Mouse (Mus musculus) lung, postnatal 0 days (tissue): ENCODE results near the gene Gmfg. TPM values are rescaled to one million over a fixed set of nuclear protein-coding genes. Genes with fewer than 3 reads are reported as not detected.
A peak's percentile ranks its signal among the peaks of the same experiment; 100 is the strongest.

Experiments
- ATAC-seq: fragments of 200-750 bp; cut with Nextera tagmentation; 2 replicates; pipeline ENCODE4 v1.8.0; 2017; ENCODE audit warnings: moderate library complexity
- DNase-seq: peaks from one replicate; pipeline ENCODE4 v3.0.0-alpha.2; 2016; ENCODE audit warnings: low spot score
- H3K27ac ChIP-seq: fragments of 300-500 bp; sonication (generic); 2 replicates; pipeline ENCODE4 v1.5.1; 2014; ENCODE audit warnings: antibody characterized with exemption, mild to moderate bottlenecking, low read length, mixed read lengths
- H3K27me3 ChIP-seq: fragments of 300-500 bp; sonication (generic); replicated peaks from 2 replicates; pipeline ENCODE4 v1.6.1; 2014; ENCODE audit warnings: low read length, mixed read lengths; ENCODE audit not compliant: insufficient read depth
- H3K36me3 ChIP-seq: fragments of 300-500 bp; sonication (generic); 2 replicates; pipeline ENCODE4 v1.6.1; 2014; ENCODE audit warnings: low read length, mixed read lengths; ENCODE audit not compliant: insufficient read depth
- H3K4me1 ChIP-seq: fragments of 300-500 bp; sonication (generic); 2 replicates; pipeline ENCODE4 v1.6.1; 2014; ENCODE audit warnings: antibody characterized with exemption, low read depth, low read length, mixed read lengths; ENCODE audit not compliant: insufficient read depth
- H3K4me2 ChIP-seq: fragments of 300-500 bp; sonication (generic); replicated peaks from 2 replicates; pipeline ENCODE4 v1.6.1; 2014; ENCODE audit warnings: low read depth, mild to moderate bottlenecking, low read length, moderate library complexity, mixed read lengths
- H3K4me3 ChIP-seq: fragments of 300-500 bp; sonication (generic); 2 replicates; pipeline ENCODE4 v1.5.1; 2014; ENCODE audit warnings: low read depth, low read length
- H3K9ac ChIP-seq: fragments of 300-500 bp; sonication (generic); replicated peaks from 2 replicates; pipeline ENCODE4 v1.6.1; 2014; ENCODE audit warnings: low read depth, mild to moderate bottlenecking
- H3K9me3 ChIP-seq: fragments of 300-500 bp; sonication (generic); 2 replicates; pipeline ENCODE4 v1.6.1; 2016; ENCODE audit warnings: low read length, mixed read lengths
- CTCF ChIP-seq: IDR thresholded peaks from 2 replicates; pipeline ENCODE4 v1.5.1; 2016; ENCODE audit warnings: antibody characterized with exemption, mild to moderate bottlenecking
- EP300 ChIP-seq: IDR thresholded peaks from 2 replicates; pipeline ENCODE4 v1.6.1; 2016; ENCODE audit warnings: antibody characterized with exemption, mild to moderate bottlenecking, control low read depth
- WGBS: fragments of 180-500 bp; shearing (Covaris S2); extraction: QIAGEN DNeasy Blood & Tissue Kit; methylation state at CpG from one replicate; pipeline ENCODE4 v1.1.7; 2014; 5-methylcytosine and 5-hydroxymethylcytosine counted together
- polyA plus RNA-seq: library from polyadenylated mRNA; unstranded; fragments of >200 nt; fragmentation: Nextera tagmentation; extraction: Ambion mirVana; gene quantifications from 2 replicates; pipeline ENCODE4 v1.2.1, GENCODE M21; 2015

Gene Gmfg
- polyA plus RNA-seq, 1 experiment from 2014 or later: 81.0 TPM

DNA sequence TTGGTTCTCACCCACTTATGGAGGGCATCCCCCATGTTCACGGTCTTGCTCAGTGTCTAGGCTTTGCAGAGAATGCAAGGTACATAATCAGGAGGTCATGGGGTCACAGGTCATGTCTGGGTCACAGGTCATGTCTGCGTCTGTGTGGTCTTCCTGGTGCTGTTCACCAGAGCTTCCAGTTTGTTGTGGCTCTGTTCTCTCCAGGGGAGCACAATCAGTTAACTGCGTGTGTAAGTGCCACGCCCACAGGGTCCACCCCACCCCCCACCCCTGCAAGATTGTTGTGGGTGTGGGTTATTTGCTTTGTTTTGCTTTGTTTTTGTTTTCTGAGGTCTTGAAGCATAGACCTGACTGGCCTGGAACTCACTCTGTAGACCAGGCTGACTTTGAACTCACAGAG is 46.9 kb downstream of the Gmfg start:
- H3K36me3 ChIP-seq: no peaks in the 10 kb centered on the region
- no peak overlapping the region for H3K9ac ChIP-seq
- no peak for TF ChIP-seq EP300
- no peak for TF ChIP-seq CTCF
- H3K4me2 ChIP-seq: no peak overlapping the region
- no peaks in the 10 kb centered on the region for H3K4me1 ChIP-seq
- 30% methylated on average over 4 of the region's 4 CpGs for whole genome bisulfite sequencing
- H3K9me3 ChIP-seq: no peaks in the 10 kb centered on the region
- no peak for DNase-seq
- H3K27ac ChIP-seq: no peak overlapping the region
- H3K4me3 ChIP-seq: no peak overlapping the region
- ATAC-seq: no peak
- H3K27me3 ChIP-seq: no peaks in the 10 kb centered on the region

GRCm38 (mm10) chr7:28488030-28488491 is 50.8 kb downstream of the Gmfg start:
- H3K9ac ChIP-seq: no peak overlapping the region
- H3K27me3 ChIP-seq: no peaks in the 10 kb centered on the region
- 0 out of 2 replicates have a peak overlapping the region, but pooled peaks have one; percentile 6 for H3K4me2 ChIP-seq
- WGBS: 4% methylated on average over 16 of the region's 16 CpGs
- no peak overlapping the region for H3K4me3 ChIP-seq
- no peaks in the 10 kb centered on the region for H3K4me1 ChIP-seq
- no peak overlapping the region for H3K27ac ChIP-seq
- H3K9me3 ChIP-seq: no peaks in the 10 kb centered on the region
- TF ChIP-seq EP300 (no peak), CTCF (no peak)
- no peaks in the 10 kb centered on the region for H3K36me3 ChIP-seq
- peak; percentile 59 for ATAC-seq
- DNase-seq: peak; percentile 59

GRCm38 (mm10) chr7:28490410-28490809 is 53.2 kb downstream of the Gmfg start:
- Histone ChIP-seq H3K27me3 (no peaks in the 10 kb centered on the region), H3K36me3 (no peaks in the 10 kb centered on the region), H3K27ac (no peak overlapping the region), H3K9me3 (no peaks in the 10 kb centered on the region), H3K4me2 (no peak overlapping the region), H3K4me3 (no peak overlapping the region), H3K9ac (no peak overlapping the region), H3K4me1 (no peaks in the 10 kb centered on the region)
- peak; percentile 72 for ATAC-seq
- DNase-seq: peak; percentile 83
- TF ChIP-seq CTCF: peak; percentile 79
- TF ChIP-seq EP300: no peak
- WGBS: 4% methylated on average over 10 of the region's 10 CpGs

- Histone ChIP-seq H3K4me3 (no peak overlapping the region), H3K4me1 (no peaks in the 10 kb centered on the region), H3K27ac (no peak overlapping the region), H3K4me2 (no peak overlapping the region), H3K36me3 (no peaks in the 10 kb centered on the region), H3K27me3 (no peaks in the 10 kb centered on the region), H3K9me3 (no peaks in the 10 kb centered on the region), H3K9ac (no peak overlapping the region)
- no peak for DNase-seq
- WGBS: 27% methylated on average over 14 of the region's 14 CpGs
- no peak for TF ChIP-seq CTCF
- TF ChIP-seq EP300: no peak
- ATAC-seq: no peak
These were observed 53.7 kb downstream of the Gmfg start for GRCm38 (mm10) chr7:28490903-28491302.

DNA sequence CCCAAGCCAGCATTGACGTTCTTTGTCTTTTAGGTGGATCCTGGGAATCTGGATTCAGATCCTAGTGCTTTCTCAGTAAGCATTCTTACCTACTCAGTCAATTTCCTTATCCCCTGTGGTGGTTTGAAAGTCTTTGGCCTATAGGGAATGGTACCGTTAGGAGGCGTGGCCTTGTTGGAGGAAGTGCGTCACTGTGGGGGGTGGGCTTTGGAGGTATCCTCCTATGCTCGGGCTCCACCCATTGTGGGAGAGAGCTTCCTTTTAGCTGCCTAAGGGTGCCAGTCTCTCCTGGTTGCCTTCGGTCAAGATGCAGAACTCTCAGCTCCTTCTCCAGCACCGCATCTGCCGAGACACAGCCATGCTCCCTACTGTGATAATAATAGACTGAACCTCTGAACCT is 55.1 kb downstream of the Gmfg start:
- no peak overlapping the region for H3K4me3 ChIP-seq
- no peaks in the 10 kb centered on the region for H3K36me3 ChIP-seq
- TF ChIP-seq EP300: no peak
- no peak for TF ChIP-seq CTCF
- WGBS: 88% methylated on average over 8 of the region's 8 CpGs
- H3K27me3 ChIP-seq: no peaks in the 10 kb centered on the region
- H3K9ac ChIP-seq: no peak overlapping the region
- no peaks in the 10 kb centered on the region for H3K9me3 ChIP-seq
- no peak for ATAC-seq
- no peak overlapping the region for H3K4me2 ChIP-seq
- H3K27ac ChIP-seq: no peak overlapping the region
- no peak for DNase-seq
- no peaks in the 10 kb centered on the region for H3K4me1 ChIP-seq

DNA sequence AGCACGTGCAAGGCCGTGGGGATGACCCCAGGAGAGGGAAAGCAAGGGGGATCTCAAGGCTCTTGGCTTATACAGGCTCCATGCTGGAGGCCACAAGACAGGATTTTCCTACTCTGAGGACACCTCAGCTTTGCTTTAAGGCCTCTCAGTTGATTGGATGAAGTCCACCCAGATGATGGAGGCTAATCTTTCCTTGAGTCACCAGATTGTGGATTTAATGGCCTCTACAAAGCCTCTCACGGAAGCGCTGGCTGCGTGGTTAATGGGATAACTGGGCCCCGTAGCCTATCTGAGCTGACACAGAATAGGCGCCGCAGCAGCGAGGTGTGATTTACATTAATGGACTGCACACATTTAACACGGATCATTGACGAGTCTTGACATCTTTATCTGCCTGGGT is 58.2 kb downstream of the Gmfg start:
- Histone ChIP-seq H3K4me3 (no peak overlapping the region), H3K27ac (no peak overlapping the region), H3K9ac (no peak overlapping the region), H3K4me1 (no peaks in the 10 kb centered on the region), H3K27me3 (no peaks in the 10 kb centered on the region), H3K9me3 (no peaks in the 10 kb centered on the region), H3K4me2 (no peak overlapping the region), H3K36me3 (no peaks in the 10 kb centered on the region)
- 58% methylated on average over 11 of the region's 11 CpGs for WGBS
- ATAC-seq (no peak), DNase-seq (no peak)
- TF ChIP-seq EP300: no peak
- no peak for TF ChIP-seq CTCF

Other genes with a start within 250 kb of the Gmfg start
- 3.0 and 4.3 TPM in 2 replicates for gene Eid2, start 169.6 kb upstream of the Gmfg start, polyA plus RNA-seq
- 12.1 and 12.9 TPM in 2 replicates for gene Eid2b, start 159.7 kb upstream of the Gmfg start, polyA plus RNA-seq
- 0.10 and 0.18 TPM in 2 replicates for gene Selenov, start 146.3 kb upstream of the Gmfg start, polyA plus RNA-seq
- gene Dll3, start 135.2 kb upstream of the Gmfg start, polyA plus RNA-seq: 0.10 and 0.24 TPM in 2 replicates
- 51.8 and 54.8 TPM in 2 replicates for gene Timm50, start 125.4 kb upstream of the Gmfg start, polyA plus RNA-seq
- gene Supt5, start 98.7 kb upstream of the Gmfg start, polyA plus RNA-seq: 39.7 and 41.0 TPM in 2 replicates
- gene Rps16, start 86.8 kb upstream of the Gmfg start, polyA plus RNA-seq: 623 and 695 TPM in 2 replicates
- gene Plekhg2, start 64.8 kb upstream of the Gmfg start, polyA plus RNA-seq: 22.4 and 26.7 TPM in 2 replicates
- gene Zfp36, start 57.2 kb upstream of the Gmfg start, polyA plus RNA-seq: 48.3 and 55.7 TPM in 2 replicates
- gene Med29, start 44.7 kb upstream of the Gmfg start, polyA plus RNA-seq: 29.9 and 30.2 TPM in 2 replicates
- gene Paf1, start 44.5 kb upstream of the Gmfg start, polyA plus RNA-seq: 49.1 and 55.0 TPM in 2 replicates
- 0.97 and 1.4 TPM in 2 replicates for gene Lrfn1, start 14.5 kb downstream of the Gmfg start, polyA plus RNA-seq
- gene Ifnl2, start 73.0 kb downstream of the Gmfg start, polyA plus RNA-seq: not detected in 2 replicates
- not detected in 2 replicates for gene Ifnl3, start 85.4 kb downstream of the Gmfg start, polyA plus RNA-seq
- gene Sycn, start 103.4 kb downstream of the Gmfg start, polyA plus RNA-seq: not detected in 2 replicates
- not detected in 2 replicates for gene Nccrp1, start 109.8 kb downstream of the Gmfg start, polyA plus RNA-seq
- gene Samd4b, start 160.7 kb downstream of the Gmfg start, polyA plus RNA-seq: 12.9 and 13.4 TPM in 2 replicates
- 36.3 and 38.2 TPM in 2 replicates for gene Pak4, start 160.7 kb downstream of the Gmfg start, polyA plus RNA-seq
- not detected in 2 replicates for gene Acp7, start 193.9 kb downstream of the Gmfg start, polyA plus RNA-seq